Mouse (Mus musculus) liver, adult (tissue): ENCODE results near the gene Gm20388.

Experiments used
- GATA4 ChIP-seq: IDR thresholded peaks from 2 replicates; pipeline ENCODE4 v1.6.1; 2014; ENCODE audit warnings: mild to moderate bottlenecking, low read length; ENCODE audit not compliant: insufficient replicate concordance

Gene Gm20388

DNA sequence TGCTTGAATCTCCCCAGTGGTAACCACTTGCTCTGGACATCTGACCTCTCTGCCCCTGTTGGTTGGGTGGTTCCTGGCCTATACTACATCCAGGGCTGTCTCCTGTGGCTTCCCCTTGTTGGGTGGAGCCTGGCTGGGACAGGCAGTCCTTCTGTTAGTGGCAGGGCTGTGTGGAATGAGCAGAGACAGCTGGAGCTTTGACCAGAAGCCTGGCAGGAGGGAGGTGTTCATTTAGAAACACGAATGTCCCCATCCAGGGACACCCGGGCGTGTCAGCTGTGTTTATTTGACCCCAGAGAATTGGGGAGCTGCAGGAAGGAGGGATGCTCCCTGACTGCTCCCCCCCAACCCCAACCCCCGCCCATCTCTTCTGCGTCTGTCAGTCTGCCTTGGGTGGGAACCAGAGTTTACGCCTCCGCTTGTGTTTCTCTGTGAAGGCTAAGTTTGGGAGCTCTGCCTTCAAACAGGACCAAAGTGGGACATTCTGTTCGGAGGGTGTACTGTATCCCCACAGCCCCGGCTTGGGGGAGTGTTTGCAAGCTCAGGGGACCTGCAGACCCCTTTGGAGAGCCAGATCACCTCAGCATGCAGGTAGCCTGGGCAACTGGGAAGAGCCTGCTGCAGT, 340.9 kb downstream of the Gm20388 start:
- no peak for TF ChIP-seq GATA4

DNA sequence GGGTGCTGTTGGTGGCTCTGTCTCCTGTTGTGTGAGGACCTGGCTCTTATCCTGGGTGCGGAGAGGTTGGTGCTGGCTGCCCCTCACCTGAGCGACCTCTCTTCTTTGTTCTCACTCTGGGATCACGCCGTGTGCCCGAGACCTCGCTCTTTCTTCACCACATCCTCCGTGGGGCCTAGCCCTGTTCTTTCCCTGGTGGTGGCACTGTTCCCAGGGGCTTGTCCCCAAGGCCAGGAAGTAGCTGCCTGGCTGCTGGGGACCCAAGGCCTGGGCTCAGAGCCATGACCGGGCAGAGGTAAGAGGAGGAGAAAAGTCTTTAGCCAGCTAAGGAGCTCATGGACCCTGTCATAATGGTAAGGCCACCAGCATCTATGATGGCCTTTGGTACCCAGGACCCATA, 343.0 kb downstream of the Gm20388 start:
- TF ChIP-seq GATA4 = no peak

DNA sequence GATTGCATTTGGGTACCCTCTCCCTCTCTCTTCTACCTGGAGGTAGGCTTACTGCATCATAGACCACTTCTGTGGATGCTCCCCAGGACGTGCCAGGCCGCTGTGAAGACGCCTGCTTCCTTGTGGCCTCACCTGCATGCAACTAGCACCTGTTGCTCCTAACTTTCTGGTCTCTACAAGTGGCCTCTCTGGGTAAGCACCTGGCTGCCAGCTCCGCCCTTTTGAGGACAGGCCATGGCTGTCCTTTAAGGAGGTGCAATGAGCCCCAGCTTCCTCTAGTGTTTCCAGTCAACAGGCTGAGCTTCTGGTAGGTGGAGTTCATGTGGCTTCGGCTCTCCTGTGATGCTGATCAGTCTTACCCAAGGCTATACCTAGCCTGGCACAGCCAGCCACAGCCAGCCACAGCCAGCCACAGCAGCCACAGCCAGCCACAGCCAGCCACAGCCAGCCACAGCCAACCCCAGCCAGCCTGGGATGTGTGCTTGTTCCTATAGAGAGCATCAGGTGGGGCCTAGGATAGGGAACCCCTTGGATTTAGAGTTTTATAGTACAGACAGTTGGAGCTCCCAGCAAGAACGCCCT, 344.9 kb downstream of the Gm20388 start:
- no peak for TF ChIP-seq GATA4

DNA sequence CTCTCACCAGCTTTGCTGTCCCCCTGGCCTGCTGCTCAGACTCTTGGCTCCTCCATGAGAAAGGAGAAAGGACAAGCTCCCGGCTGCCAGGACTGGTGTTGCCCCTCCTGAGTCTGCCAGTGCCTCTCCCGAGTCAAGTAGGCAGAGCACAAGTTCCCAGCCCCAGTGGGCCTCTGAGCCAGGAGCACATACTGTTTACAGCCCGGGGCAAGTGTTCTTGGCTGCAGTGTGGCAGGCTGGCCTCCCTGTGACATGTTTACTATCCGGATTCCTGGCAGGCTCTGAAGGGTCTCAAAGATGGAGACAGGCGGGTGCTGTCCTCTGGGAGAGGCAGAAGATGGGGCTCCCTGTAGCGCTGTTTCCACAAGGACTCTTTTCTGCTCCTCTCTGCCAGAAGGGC, 346.3 kb downstream of the Gm20388 start:
- no peak for TF ChIP-seq GATA4

DNA sequence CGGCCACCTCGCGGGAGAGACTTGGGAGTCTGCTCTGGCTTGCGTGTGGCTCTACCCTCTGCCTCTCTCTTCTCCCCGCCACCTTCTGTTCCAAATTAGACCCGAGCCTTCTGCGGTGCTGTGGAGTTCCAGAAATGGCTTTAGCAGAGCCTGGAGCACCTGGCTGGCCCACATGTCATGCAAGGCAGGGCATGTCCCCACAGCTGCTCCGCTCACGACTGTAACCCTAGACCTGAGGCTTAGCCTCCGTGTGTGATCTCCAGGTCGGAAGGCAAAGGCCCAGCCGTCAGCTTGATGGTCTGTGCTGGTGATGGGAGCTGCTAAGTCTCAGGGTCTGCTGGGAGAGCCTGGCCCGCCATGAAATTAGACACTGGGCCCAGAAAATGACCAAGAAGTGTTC, 348.6 kb downstream of the Gm20388 start:
- TF ChIP-seq GATA4 = no peak

DNA sequence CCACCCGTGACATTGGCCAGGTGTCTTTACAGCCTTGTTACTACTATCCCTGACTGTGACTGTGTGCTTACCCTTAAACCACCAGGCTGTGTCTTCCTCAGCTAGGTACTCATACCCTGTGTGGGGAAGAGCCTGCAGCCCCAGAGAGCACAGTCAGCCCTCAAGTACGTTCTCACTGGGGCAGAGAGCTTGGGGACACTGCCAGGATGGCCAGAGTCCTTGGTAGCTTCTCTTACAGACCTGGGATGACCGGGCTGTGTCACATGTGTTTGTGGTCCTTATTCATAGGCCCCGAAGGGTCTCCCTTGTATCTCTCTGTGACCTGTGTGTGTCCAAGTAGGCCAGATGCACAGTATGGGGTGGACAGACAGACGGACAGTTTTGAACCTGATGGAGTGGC, 350.0 kb downstream of the Gm20388 start:
- TF ChIP-seq GATA4 = no peak

DNA sequence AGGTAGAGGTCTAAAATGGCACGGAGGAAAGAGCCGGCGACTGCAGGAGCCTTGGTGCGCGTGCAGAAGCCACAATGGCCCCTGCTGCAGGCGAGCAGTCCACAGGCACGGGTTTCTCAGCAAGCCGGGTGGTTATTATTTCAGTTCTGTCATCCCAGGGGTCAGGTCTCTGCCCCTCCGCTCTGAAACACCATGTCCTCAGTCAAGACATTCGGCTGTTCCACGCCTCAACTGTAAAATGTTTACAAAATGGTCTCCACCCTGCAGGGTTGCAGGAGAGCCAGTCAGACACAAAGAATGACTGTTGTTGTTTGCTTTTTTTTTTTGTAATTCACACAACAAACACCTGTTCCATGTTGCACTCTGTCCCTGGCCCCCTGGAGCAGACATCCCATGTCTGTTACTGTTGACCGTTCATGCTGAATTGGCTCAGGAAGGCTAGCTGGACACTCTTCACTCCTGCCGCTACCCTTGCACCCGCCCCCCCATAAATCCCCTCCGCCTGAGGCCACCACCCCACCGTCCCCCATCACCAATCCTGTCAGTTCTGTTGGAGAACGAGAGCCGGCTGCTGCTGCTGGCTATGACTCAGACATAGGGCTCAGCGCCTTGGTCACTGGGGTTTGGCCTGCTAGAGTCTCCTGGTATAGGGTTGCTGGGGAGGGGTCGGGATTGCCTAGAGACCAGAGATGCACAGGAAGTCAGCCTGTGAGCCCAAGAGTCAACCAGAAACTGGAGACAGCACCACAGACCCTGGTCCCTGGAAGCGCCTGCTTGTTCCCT, 350.9 kb downstream of the Gm20388 start:
- TF ChIP-seq GATA4 = no peak

DNA sequence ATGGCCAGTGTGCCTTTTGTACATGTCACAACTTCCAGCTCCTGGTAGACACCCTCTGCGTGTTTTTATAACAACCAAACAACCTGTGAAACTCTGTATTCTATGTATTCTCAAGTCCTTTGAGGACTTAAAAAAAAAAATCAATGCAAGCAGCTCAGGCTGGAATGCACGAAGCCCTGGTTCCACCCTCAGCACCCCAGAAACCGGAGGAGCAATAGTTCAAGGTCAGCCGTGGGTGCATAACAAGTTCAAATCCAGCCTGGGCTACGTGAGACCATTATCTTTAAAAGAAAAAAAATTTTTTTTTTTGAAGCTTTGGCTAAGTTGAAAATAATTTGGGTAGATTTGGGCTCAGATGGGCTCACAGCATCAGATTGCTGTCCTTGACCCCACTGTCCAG, 353.2 kb downstream of the Gm20388 start:
- TF ChIP-seq GATA4 = no peak

DNA sequence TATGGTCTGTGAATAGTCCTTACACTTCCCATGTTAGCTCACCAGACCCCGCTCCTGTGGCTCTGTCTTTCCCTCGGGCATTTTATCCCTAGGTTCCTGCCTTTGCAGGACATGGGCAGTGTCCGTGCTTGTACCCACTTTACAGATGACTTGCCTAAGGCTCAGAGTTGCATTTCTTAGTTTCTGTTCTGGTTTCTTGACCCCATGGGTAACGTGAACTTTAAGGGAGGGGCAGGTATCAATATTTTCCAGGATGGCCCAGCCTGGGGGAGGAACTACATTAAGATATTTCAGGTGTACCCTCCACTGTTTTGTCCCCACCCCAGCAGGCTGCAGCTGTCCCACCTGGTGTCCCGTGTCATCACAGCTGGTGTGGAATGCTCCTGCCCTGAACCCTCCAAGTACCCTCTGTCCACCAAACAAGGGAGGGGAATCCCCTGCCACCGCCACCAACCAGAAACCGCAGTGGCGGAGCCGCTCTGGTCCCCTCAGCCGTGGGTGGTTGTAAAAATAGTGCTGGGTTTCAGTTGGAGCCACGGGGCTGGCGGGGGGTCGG, 353.8 kb downstream of the Gm20388 start:
- no peak for TF ChIP-seq GATA4

DNA sequence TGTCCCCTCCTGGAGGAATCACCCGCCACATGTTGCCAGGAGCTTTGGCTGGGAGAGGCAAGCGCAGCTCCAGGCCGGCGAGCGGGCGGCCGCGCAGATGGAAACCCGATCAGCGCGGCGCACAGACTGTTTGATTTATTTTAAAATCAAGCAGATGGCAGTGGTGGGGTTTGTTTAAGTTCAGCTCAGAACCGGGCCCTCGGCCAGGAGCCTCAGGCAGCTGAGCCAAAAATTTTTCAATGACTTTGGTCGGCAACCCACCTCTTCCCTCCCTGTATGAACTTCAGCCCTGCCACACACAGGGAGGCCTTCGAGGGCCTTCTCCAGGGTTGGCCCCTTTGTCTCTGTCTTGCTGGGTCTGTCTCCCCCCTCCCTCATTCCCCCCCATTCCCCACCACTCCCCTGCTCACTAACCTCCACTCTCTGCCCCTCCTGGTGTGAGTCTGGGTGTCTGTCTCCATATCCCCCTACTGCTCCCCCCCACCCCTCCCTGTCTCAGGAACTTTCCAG, 354.4 kb downstream of the Gm20388 start:
- no peak for TF ChIP-seq GATA4

DNA sequence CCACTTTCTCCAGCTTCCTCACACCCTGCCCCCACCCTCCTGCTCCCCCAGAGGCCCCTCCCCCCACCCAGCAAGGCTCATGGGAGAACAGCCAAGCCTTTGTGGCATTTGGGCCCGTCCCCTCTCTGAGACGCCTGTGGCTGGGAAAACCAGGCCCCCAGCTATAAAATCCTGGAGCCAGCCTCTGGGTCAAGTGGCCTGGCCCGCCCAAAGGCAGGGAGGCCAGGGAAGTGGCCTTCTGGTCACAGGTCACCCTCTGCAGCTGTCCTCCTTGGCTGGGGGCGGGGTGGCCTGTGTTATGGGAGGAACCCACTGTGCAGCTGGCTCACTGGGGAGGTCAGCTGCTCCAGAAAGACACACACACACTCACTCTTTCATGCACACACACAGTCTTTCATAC, 354.8 kb downstream of the Gm20388 start:
- peak; percentile 11; the same call in 1 of the 2 replicates for TF ChIP-seq GATA4

DNA sequence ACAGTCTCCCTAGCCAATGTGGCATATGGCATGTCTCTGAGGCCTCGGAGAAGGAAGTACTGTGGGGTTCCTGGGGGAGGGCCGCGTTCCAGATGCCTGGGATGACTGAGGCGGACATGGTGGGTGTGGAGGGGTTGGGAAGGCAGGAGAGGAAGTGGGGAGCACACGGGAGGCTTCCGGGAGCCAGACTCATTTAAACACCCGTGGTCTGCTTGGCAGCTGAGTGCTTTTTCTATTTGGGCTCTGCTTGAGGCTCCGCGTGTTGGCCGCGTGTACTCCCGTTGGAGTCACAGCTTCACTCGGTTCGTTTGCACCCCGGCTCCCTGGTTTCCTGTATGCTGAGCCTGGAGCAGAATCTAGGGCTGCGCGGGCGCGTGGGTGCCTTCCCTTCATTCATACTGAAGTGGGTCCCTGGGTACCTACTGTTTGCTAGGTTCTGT, 357.9 kb downstream of the Gm20388 start:
- TF ChIP-seq GATA4 = no peak

DNA sequence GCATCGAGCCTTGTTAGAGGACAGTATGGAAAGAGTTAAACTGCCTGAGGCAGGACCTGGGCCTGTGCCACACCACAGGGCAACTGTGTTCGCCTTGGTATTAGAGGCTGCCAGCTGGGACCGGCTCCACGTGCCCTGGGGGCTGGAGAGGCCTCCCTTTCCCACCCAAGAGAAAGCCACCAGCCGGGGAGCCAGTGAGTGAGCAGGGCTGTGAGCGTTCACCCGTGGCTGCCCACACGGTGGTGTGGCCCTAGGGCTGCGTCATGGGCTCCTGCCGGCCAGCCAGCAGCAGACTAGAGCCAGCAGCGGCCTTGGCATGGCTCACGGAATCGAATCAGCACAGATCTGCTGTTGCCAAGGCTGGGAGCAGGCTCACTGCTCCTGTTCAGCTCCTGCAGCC, 359.8 kb downstream of the Gm20388 start:
- no peak for TF ChIP-seq GATA4

DNA sequence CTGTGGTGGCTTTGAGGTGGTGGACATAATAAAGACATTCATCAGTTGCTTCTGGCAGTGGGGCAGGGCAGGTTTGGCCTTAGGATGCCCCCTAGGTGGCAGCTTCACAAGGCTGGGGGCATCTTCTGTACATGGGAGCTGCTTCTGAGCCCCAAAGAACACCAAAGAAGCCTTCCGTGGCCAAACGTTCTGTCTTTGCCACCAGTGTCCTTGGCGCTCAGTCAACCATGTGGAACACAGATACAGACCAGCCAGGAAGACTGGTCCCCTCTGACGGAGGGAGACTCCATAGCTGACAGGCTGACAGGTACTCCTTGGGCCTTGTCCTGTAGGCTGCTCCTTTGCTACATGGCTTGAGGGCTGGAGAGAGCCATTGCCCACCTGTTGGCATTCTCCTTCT, 362.8 kb downstream of the Gm20388 start:
- no peak for TF ChIP-seq GATA4

DNA sequence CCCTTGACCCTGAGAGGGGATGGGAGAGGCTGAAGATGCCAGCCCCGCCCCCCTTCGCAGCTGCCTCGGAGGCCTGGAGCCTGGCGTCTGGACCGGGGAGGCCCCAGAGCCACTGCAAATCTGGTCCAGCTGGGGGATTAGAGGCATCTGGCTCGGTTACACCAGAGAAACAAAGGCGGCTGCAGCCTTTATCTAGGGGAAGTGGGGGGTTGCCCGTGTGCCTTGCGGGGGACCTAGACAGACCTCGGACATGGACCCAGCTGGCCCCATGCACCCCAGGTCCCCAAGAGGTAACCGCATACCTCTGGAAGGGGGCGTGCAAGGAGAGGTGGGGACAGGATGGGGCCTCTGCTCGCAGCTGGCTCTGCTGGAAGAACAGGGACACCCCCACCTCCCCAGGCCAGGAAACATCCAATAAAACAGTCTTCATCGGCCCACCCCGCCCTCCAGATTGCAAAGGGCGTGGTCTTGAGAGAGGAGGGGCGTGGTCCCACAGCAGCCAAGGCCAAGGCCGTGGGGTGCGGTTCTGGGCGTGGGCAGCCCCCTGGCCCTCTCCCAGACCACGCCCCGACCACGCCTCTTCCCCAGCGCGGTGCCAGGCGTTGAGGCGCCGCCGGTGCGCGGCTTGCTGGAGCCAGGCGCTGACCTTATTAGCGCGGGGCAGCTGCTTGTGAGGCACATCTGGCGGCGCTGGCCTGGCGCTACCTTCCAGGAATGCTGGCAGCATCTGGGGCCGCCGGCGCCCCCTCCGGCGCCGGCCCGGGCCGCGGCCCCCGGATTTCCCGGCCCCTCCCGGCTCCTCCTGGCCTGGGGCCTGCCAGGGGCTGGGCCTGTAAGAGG, 365.6 kb downstream of the Gm20388 start:
- TF ChIP-seq GATA4 = peak; percentile 41; the same call in 1 of the 2 replicates
